Mouse (Mus musculus) MEL (cell line): ENCODE measurements around the gene Ranbp3l. TPM values are rescaled to one million over a fixed set of nuclear protein-coding genes. Genes with fewer than 3 reads are reported as not detected.

Source experiments
- DNase-seq: peaks from one replicate; pipeline ENCODE4 v3.0.0; 2011; ENCODE audit warnings: low read depth, low spot score
- H3K27ac ChIP-seq: 2 replicates; pipeline ENCODE4 v1.5.1; 2012; ENCODE audit warnings: low read depth, mild to moderate bottlenecking, control low read depth, low read length, moderate library complexity; ENCODE audit not compliant: control insufficient read depth
- H3K27me3 ChIP-seq, 2 experiments: fragments of 150-350 bp in 1 of 2; sonication (generic) in 1 of 2; 2 replicates each; pipeline ENCODE4 v1.6.1; 2012; ENCODE audit warnings: low read length in 2 of 2, mild to moderate bottlenecking in 2 of 2, improper control_type of control experiment in 1 of 2, moderate library complexity in 1 of 2; ENCODE audit not compliant: insufficient read depth in 2 of 2, control insufficient read depth in 1 of 2
- H3K36me3 ChIP-seq, 2 experiments: 2 replicates each; pipeline ENCODE4 v1.6.1; 2012 to 2014; ENCODE audit warnings: low read length in 2 of 2, improper control_type of control experiment in 1 of 2, inconsistent platforms in 1 of 2, mild to moderate bottlenecking in 1 of 2; ENCODE audit not compliant: insufficient read depth in 2 of 2, control insufficient read depth in 1 of 2
- H3K4me1 ChIP-seq, 2 experiments: fragments of 150-350 bp in 1 of 2; sonication (generic) in 1 of 2; 2 replicates each; pipeline ENCODE4 v1.6.1; 2012; ENCODE audit warnings: low read length in 2 of 2, improper control_type of control experiment in 1 of 2, mild to moderate bottlenecking in 1 of 2; ENCODE audit not compliant: insufficient read depth in 2 of 2, control insufficient read depth in 1 of 2
- H3K4me3 ChIP-seq, 2 experiments: fragments of 150-350 bp in 1 of 2; sonication (generic) in 1 of 2; 2 replicates each; pipeline ENCODE4 v1.5.1; 2012; ENCODE audit warnings: low read depth in 2 of 2, low read length in 2 of 2, mild to moderate bottlenecking in 2 of 2, moderate library complexity in 2 of 2, control low read depth in 1 of 2, improper control_type of control experiment in 1 of 2; ENCODE audit not compliant: control insufficient read depth in 1 of 2, insufficient read depth in 1 of 2
- H3K79me2 ChIP-seq: 2 replicates; pipeline ENCODE4 v1.6.1; 2012; ENCODE audit warnings: mild to moderate bottlenecking, low read length, moderate library complexity; ENCODE audit not compliant: control insufficient read depth, poor library complexity, insufficient read depth
- H3K9ac ChIP-seq: 2 replicates; pipeline ENCODE4 v1.6.1; 2012; ENCODE audit warnings: low read depth, mild to moderate bottlenecking, control low read depth, low read length, moderate library complexity; ENCODE audit not compliant: control insufficient read depth, poor library complexity, severe bottlenecking
- H3K9me3 ChIP-seq: fragments of 150-350 bp; sonication (generic); replicated peaks from 2 replicates; pipeline ENCODE4 v1.6.1; 2012; ENCODE audit warnings: mild to moderate bottlenecking, low read length, improper control_type of control experiment, moderate library complexity; ENCODE audit not compliant: insufficient read depth
- BHLHE40 ChIP-seq: IDR thresholded peaks from 2 replicates; pipeline ENCODE4 v1.6.1; 2012; ENCODE audit warnings: low read depth, mild to moderate bottlenecking, inconsistent platforms, low read length, improper control_type of control experiment, borderline replicate concordance
- CHD1 ChIP-seq: IDR thresholded peaks from 2 replicates; pipeline ENCODE4 v1.6.1; 2012; ENCODE audit warnings: low read depth, mild to moderate bottlenecking, inconsistent platforms, low read length, improper control_type of control experiment
- E2F4 ChIP-seq: IDR thresholded peaks from 2 replicates; pipeline ENCODE4 v1.6.1; 2011; ENCODE audit warnings: low read depth, low read length, improper control_type of control experiment, borderline replicate concordance
- ELF1 ChIP-seq: IDR thresholded peaks from 2 replicates; pipeline ENCODE4 v1.6.1; 2014; ENCODE audit warnings: low read depth, mild to moderate bottlenecking, inconsistent platforms, low read length, improper control_type of control experiment, moderate library complexity
- ETS1 ChIP-seq: IDR thresholded peaks from 2 replicates; pipeline ENCODE4 v1.6.1; 2012; ENCODE audit warnings: low read depth, mild to moderate bottlenecking, inconsistent platforms, low read length, improper control_type of control experiment, moderate library complexity
- GABPA ChIP-seq: IDR thresholded peaks from 2 replicates; pipeline ENCODE4 v1.6.1; 2012; ENCODE audit warnings: low read depth, mild to moderate bottlenecking, inconsistent platforms, low read length, improper control_type of control experiment, moderate library complexity
- GATA1 ChIP-seq: IDR thresholded peaks from 2 replicates; pipeline ENCODE4 v1.6.1; 2011; ENCODE audit warnings: low read depth, low read length, improper control_type of control experiment
- HCFC1 ChIP-seq: IDR thresholded peaks from 2 replicates; pipeline ENCODE4 v1.6.1; 2012; ENCODE audit warnings: low read depth, mild to moderate bottlenecking, inconsistent platforms, low read length, improper control_type of control experiment, moderate library complexity
- JUND ChIP-seq: IDR thresholded peaks from 2 replicates; pipeline ENCODE4 v1.6.1; 2011; ENCODE audit warnings: low read depth, mild to moderate bottlenecking, improper control_type of control experiment, low read length
- KAT2A ChIP-seq: conservative IDR thresholded peaks from 2 replicates; pipeline ENCODE4 v1.6.1; 2012; ENCODE audit warnings: low read depth, low read length, improper control_type of control experiment, inconsistent platforms
- MXI1 ChIP-seq: IDR thresholded peaks from 2 replicates; pipeline ENCODE4 v1.6.1; 2011; ENCODE audit warnings: mild to moderate bottlenecking, low read depth, low read length, improper control_type of control experiment
- MYC ChIP-seq: IDR thresholded peaks from 2 replicates; pipeline ENCODE4 v1.6.1; 2011; ENCODE audit warnings: low read depth, mild to moderate bottlenecking, low read length, improper control_type of control experiment, moderate library complexity
- NELFE ChIP-seq: IDR thresholded peaks from 2 replicates; pipeline ENCODE4 v1.6.1; 2011; ENCODE audit warnings: low read depth, low read length, improper control_type of control experiment
- POLR2A ChIP-seq, 2 experiments: IDR thresholded peaks; 2 replicates each; pipeline ENCODE4 v1.6.1; 2011 to 2012; ENCODE audit warnings: low read length in 2 of 2, mild to moderate bottlenecking in 2 of 2, control low read depth in 1 of 2, improper control_type of control experiment in 1 of 2, low read depth in 1 of 2, moderate library complexity in 1 of 2; ENCODE audit not compliant: control insufficient read depth in 1 of 2, insufficient read depth in 1 of 2, poor library complexity in 1 of 2
- POLR2AphosphoS5 ChIP-seq: IDR thresholded peaks from 2 replicates; pipeline ENCODE4 v1.6.1; 2012; ENCODE audit warnings: low read depth, borderline replicate concordance, mild to moderate bottlenecking, inconsistent platforms, low read length, moderate library complexity, mixed read lengths
- RCOR1 ChIP-seq: IDR thresholded peaks from 2 replicates; pipeline ENCODE4 v1.6.1; 2012; ENCODE audit warnings: low read depth, mild to moderate bottlenecking, inconsistent platforms, low read length, improper control_type of control experiment
- SIN3A ChIP-seq: IDR thresholded peaks from 2 replicates; pipeline ENCODE4 v1.6.1; 2012; ENCODE audit warnings: low read length, improper control_type of control experiment, inconsistent platforms
- UBTF ChIP-seq: IDR thresholded peaks from 2 replicates; pipeline ENCODE4 v1.6.1; 2012; ENCODE audit warnings: low read depth, mild to moderate bottlenecking, inconsistent platforms, low read length, improper control_type of control experiment, moderate library complexity, borderline replicate concordance; ENCODE audit not compliant: insufficient read depth
- USF1 ChIP-seq: IDR thresholded peaks from 2 replicates; pipeline ENCODE4 v1.6.1; 2014; ENCODE audit warnings: low read depth, mild to moderate bottlenecking, inconsistent platforms, low read length, improper control_type of control experiment, moderate library complexity
- ZKSCAN1 ChIP-seq: IDR thresholded peaks from 2 replicates; pipeline ENCODE4 v1.6.1; 2012; ENCODE audit warnings: low read depth, mild to moderate bottlenecking, inconsistent platforms, low read length, improper control_type of control experiment, moderate library complexity
- ZMIZ1 ChIP-seq: IDR thresholded peaks from 2 replicates; pipeline ENCODE4 v1.6.1; 2012; ENCODE audit warnings: low read depth, mild to moderate bottlenecking, inconsistent platforms, low read length, improper control_type of control experiment, moderate library complexity
- polyA plus RNA-seq, 2 experiments: library from polyadenylated mRNA; stranded (reverse) in 1 of 2; unstranded in 1 of 2; fragments of >175 nt in 1 of 2; fragments of >200 nt in 1 of 2; gene quantifications; 2 replicates each; pipeline versions ENCODE4 v1.2.1 to v1.2.4; 2012; ENCODE audit warnings: low replicate concordance in 2 of 2, low read depth in 1 of 2; ENCODE audit not compliant: insufficient read length in 2 of 2, insufficient read depth in 1 of 2, missing spikeins in 1 of 2
- total RNA-seq: library from RNA; depleted of rRNA; stranded (reverse); fragments of 300-350 nt; gene quantifications from 2 replicates; pipeline ENCODE4 v1.2.3, GENCODE M21; 2012

Ranbp3l gene
- total and polyA plus RNA-seq, 3 experiments, result 0.06 TPM; not detected in 2

- Histone ChIP-seq H3K27ac (no peak overlapping the region), H3K4me3 (no peak overlapping the region), H3K4me1 (peaks cover 16 to 29% of the 10 kb centered on the region in 2 experiments), H3K36me3 (peaks cover 33 to 80% of the 10 kb centered on the region in 2 experiments), H3K9ac (no peak overlapping the region), H3K9me3 (no peaks in the 10 kb centered on the region), H3K27me3 (no peaks in the 10 kb centered on the region), H3K79me2 (peaks cover 5% of the 10 kb centered on the region; the same call in 1 of the 2 replicates)
- no peak for DNase-seq
- TF ChIP-seq RCOR1, result no peak
- no peak for TF ChIP-seq NELFE
- TF ChIP-seq GABPA, result no peak
- no peak for TF ChIP-seq MYC
- no peak for TF ChIP-seq GATA1
- TF ChIP-seq USF1, result no peak
- TF ChIP-seq POLR2AphosphoS5, result no peak
- no peak for TF ChIP-seq ZKSCAN1
- no peak for TF ChIP-seq JUND
- TF ChIP-seq ELF1, result no peak
- TF ChIP-seq KAT2A, result no peak
- TF ChIP-seq HCFC1, result no peak
- TF ChIP-seq SIN3A, result no peak
Measured at GRCm38 (mm10) chr15:9087895-9088682, 120.3 kb downstream of the Ranbp3l start.

- Histone ChIP-seq H3K36me3 (peaks cover 33 to 80% of the 10 kb centered on the region in 2 experiments), H3K27ac (no peak overlapping the region), H3K4me1 (peaks cover 16 to 29% of the 10 kb centered on the region in 2 experiments)
Measured at GRCm38 (mm10) chr15:9088683-9089072, 120.9 kb downstream of the Ranbp3l start.

GRCm38 (mm10) chr15:9089136-9089720 is 121.5 kb downstream of the Ranbp3l start:
- Histone ChIP-seq H3K27ac (peak overlapping the region; percentile 32), H3K79me2 (peaks cover 1% of the 10 kb centered on the region; the same call in 1 of the 2 replicates), H3K27me3 (no peaks in the 10 kb centered on the region)
- DNase-seq, result no peak
- TF ChIP-seq ELF1, result no peak
- TF ChIP-seq USF1, result no peak
- no peak for TF ChIP-seq KAT2A
- no peak for TF ChIP-seq POLR2A (IDR thresholded peaks at IDR 0.05; ENCODE audit: control insufficient read depth in 1 of 2, insufficient read depth in 1 of 2, low read depth in 1 of 2, low read length in 2 of 2, poor library complexity in 1 of 2)
- no peak for TF ChIP-seq POLR2AphosphoS5
- no peak for TF ChIP-seq BHLHE40
- TF ChIP-seq MXI1, result no peak
- TF ChIP-seq HCFC1, result no peak
- no peak for TF ChIP-seq JUND
- no peak for TF ChIP-seq E2F4
- no peak for TF ChIP-seq ETS1
- no peak for TF ChIP-seq ZMIZ1
- no peak for TF ChIP-seq CHD1
- TF ChIP-seq, all 39 proteins: peak for 0
- H3K9ac ChIP-seq, result no peak overlapping the region
- peaks cover 33 to 75% of the 10 kb centered on the region in 2 experiments for H3K36me3 ChIP-seq
- H3K4me3 ChIP-seq, result no peak overlapping the region
- H3K9me3 ChIP-seq, result no peaks in the 10 kb centered on the region
- H3K4me1 ChIP-seq, result peaks cover 16 to 29% of the 10 kb centered on the region in 2 experiments

More at GRCm38 (mm10) chr15:9088683-9089072, 120.9 kb downstream of the Ranbp3l start:
- Histone ChIP-seq H3K4me3 (no peak overlapping the region), H3K9ac (no peak overlapping the region), H3K9me3 (no peaks in the 10 kb centered on the region), H3K79me2 (peaks cover 3% of the 10 kb centered on the region; the same call in 1 of the 2 replicates), H3K27me3 (no peaks in the 10 kb centered on the region)
- no peak for DNase-seq
- TF ChIP-seq UBTF, result no peak
